Mouse (Mus musculus) midbrain, embryonic 16.5 days (tissue): ENCODE measurements at regions not wholly inside any gene's neighbourhood (a gene's known extent, or its start where the extent isn't known, plus 50 kb on each side); places are given as distances from the start of the nearest gene placed in this dataset.

Experiments used
- ATAC-seq: fragments of 200-750 bp; cut with Nextera tagmentation; 2 replicates; pipeline ENCODE4 v1.8.0; 2017; ENCODE audit warnings: moderate TSS enrichment
- H3K27ac ChIP-seq: fragments of 300-500 bp; sonication (generic); 2 replicates; pipeline ENCODE4 v1.5.1; 2014; ENCODE audit warnings: mild to moderate bottlenecking, low read length, mixed read lengths
- H3K27me3 ChIP-seq: fragments of 300-500 bp; sonication (generic); 2 replicates; pipeline ENCODE4 v1.6.1; 2014; ENCODE audit warnings: low read depth, low read length, mixed read lengths; ENCODE audit not compliant: control insufficient read depth, insufficient read depth
- H3K36me3 ChIP-seq: fragments of 300-500 bp; sonication (generic); 2 replicates; pipeline ENCODE4 v1.6.1; 2014; ENCODE audit warnings: mild to moderate bottlenecking, low read length, moderate library complexity, mixed read lengths; ENCODE audit not compliant: control insufficient read depth, insufficient read depth
- H3K4me1 ChIP-seq: fragments of 300-500 bp; sonication (generic); 2 replicates; pipeline ENCODE4 v1.6.1; 2014; ENCODE audit warnings: mild to moderate bottlenecking, low read length, mixed read lengths; ENCODE audit not compliant: control insufficient read depth, insufficient read depth
- H3K4me2 ChIP-seq: fragments of 300-500 bp; sonication (generic); 2 replicates; pipeline ENCODE4 v1.6.1; 2014; ENCODE audit warnings: mild to moderate bottlenecking, low read length, mixed read lengths
- H3K4me3 ChIP-seq: fragments of 300-500 bp; sonication (generic); 2 replicates; pipeline ENCODE4 v1.5.1; 2014; ENCODE audit warnings: low read depth, mild to moderate bottlenecking, low read length, moderate library complexity, mixed read lengths
- H3K9ac ChIP-seq: fragments of 300-500 bp; sonication (generic); 2 replicates; pipeline ENCODE4 v1.6.1; 2014; ENCODE audit warnings: low read depth, low read length, mixed read lengths
- H3K9me3 ChIP-seq: fragments of 300-500 bp; sonication (generic); replicated peaks from 2 replicates; pipeline ENCODE4 v1.6.1; 2014; ENCODE audit warnings: mild to moderate bottlenecking, low read length, mixed read lengths; ENCODE audit not compliant: control insufficient read depth, poor library complexity, severe bottlenecking
- WGBS: fragments of 180-500 bp; shearing (Covaris S2); extraction: QIAGEN DNeasy Blood & Tissue Kit; methylation state at CpG from one replicate; pipeline ENCODE4 v1.1.7; 2014; 5-methylcytosine and 5-hydroxymethylcytosine counted together

GRCm38 (mm10) chr2:61406104-61406751 is 172.2 kb upstream of the Tank start:
- Histone ChIP-seq H3K9ac (no peak overlapping the region), H3K9me3 (no peaks in the 10 kb centered on the region), H3K4me2 (no peak overlapping the region), H3K27ac (no peak overlapping the region), H3K36me3 (no peaks in the 10 kb centered on the region), H3K4me3 (no peak overlapping the region), H3K4me1 (peaks cover 10% of the 10 kb centered on the region), H3K27me3 (no peaks in the 10 kb centered on the region)
- WGBS = 89% methylated on average over 8 of the region's 8 CpGs
- no peak for ATAC-seq

GRCm38 (mm10) chr2:61405261-61405660 is 173.1 kb upstream of the Tank start:
- ATAC-seq = no peak
- no peaks in the 10 kb centered on the region for H3K9me3 ChIP-seq
- peaks cover 10% of the 10 kb centered on the region for H3K4me1 ChIP-seq
- no peaks in the 10 kb centered on the region for H3K27me3 ChIP-seq
- no peak overlapping the region for H3K9ac ChIP-seq
- 61% methylated on average over 4 of the region's 4 CpGs for WGBS
- H3K4me2 ChIP-seq = no peak overlapping the region
- H3K27ac ChIP-seq = no peak overlapping the region
- no peaks in the 10 kb centered on the region for H3K36me3 ChIP-seq
- H3K4me3 ChIP-seq = no peak overlapping the region

DNA sequence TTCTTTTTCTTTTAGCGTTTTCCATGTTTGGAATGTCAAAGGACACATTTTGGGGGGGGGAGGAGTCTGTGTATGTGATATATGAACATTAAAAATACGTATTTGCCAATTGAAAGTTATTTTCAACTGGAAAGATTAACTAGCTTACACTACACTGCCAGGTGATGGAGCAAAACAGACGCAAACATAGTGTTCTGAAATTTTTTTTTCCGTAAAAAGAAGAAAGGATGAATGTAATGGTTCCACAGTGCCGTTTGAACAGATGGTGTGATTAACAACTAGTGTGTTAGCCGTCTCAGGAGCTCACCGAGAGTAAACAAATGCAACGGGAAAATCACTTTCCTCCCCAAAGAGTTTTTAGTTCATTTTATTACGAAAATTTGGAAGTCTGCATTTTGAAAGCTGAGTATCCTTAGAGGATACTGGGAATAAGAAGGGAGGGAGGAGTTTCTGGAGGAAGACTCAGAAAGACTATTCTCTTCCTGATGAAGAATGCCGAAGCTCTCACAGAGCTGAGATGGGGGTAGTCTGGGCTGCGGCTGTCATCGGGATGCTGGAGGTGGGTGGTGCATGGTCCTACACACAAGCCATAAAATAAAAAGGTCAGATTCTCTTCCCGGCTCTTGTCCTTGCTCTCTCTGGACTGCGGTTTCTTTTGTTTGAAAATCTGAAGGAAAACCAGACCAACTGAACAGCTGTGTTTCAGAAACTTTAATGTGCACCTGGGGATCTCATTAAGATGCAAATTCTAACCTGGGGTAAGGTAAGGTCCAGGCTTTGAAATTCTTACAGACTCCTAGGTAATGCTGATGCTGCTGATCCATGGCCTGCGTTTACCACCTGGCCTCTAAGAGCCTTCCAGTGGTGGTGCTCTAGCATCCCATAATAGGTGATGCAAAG is 175.5 kb upstream of the Tank start:
- Histone ChIP-seq H3K4me1 (peaks cover 10% of the 10 kb centered on the region), H3K27me3 (no peaks in the 10 kb centered on the region), H3K9me3 (no peaks in the 10 kb centered on the region), H3K36me3 (no peaks in the 10 kb centered on the region), H3K9ac (peak overlapping the region; percentile 59; the same call in 1 of the 2 replicates), H3K4me2 (peak overlapping the region; percentile 63), H3K27ac (0 out of 2 replicates have a peak overlapping the region, but pooled peaks have one; percentile 32), H3K4me3 (peak overlapping the region; percentile 43)
- WGBS = 5% methylated on average over 15 of the region's 15 CpGs
- ATAC-seq = peak; percentile 56

DNA sequence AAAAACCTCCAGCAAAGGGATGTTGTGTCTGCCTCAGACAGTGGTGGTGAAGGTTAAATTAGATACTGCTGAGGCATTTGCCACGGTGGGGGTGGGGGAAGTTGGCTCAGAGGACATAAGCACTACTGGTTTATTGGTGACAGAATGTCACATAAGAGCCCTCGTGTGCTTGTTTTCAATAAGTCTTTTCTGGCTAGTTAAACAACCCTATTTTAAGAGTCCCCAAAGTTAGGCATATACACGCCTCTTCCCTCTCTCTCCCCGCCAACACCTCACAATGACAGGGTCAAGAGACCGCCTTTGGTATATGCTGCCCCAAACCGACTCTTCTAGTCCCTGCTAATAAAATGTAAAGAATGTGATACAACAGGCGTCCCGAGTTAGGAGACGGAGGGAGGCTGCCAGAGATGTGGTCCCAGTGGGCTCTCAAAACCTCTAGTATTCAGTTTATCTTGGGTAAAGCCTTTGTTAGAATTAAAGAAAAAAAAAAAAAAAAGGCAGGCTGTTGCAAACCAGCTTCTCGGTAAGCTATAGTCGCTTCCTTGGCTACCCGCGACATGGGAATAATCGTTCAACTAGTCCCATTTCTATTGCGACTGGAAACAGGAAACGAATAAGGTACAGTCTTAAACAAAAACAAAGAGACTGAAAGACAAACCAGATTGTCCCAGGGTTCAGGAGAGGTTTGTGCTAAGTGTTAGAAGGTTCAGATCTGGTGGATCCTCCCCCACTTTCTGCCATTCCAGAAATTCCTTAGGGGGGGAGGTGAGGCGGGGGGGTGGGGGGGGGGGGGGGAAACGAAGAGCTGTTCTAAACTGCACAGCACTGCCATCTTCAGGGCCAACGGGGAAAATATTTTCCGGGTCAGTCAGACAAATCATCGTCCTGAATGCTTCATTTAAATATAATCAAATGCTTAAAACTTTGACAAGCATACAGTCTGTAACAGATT is 176.5 kb upstream of the Tank start:
- peak overlapping the region; percentile 58 for H3K9ac ChIP-seq
- no peaks in the 10 kb centered on the region for H3K27me3 ChIP-seq
- WGBS = under 1% methylated on average over 19 of the region's 21 CpGs
- H3K36me3 ChIP-seq = no peaks in the 10 kb centered on the region
- ATAC-seq = peak; percentile 74
- no peaks in the 10 kb centered on the region for H3K9me3 ChIP-seq
- peak overlapping the region; percentile 63 for H3K4me2 ChIP-seq
- H3K4me3 ChIP-seq = peak overlapping the region; percentile 43
- peak overlapping the region; percentile 53 for H3K27ac ChIP-seq
- H3K4me1 ChIP-seq = peaks cover 10% of the 10 kb centered on the region

- no peaks in the 10 kb centered on the region for H3K27me3 ChIP-seq
- whole genome bisulfite sequencing = 62% methylated on average over 9 of the region's 9 CpGs
Measured at GRCm38 (mm10) chr2:61398633-61399032, 179.8 kb upstream of the Tank start.

GRCm38 (mm10) chr2:61389622-61390021 is 188.8 kb upstream of the Tank start:
- Histone ChIP-seq H3K36me3 (no peaks in the 10 kb centered on the region), H3K27me3 (no peaks in the 10 kb centered on the region), H3K9ac (no peak overlapping the region), H3K9me3 (no peaks in the 10 kb centered on the region), H3K27ac (no peak overlapping the region), H3K4me2 (no peak overlapping the region), H3K4me3 (no peak overlapping the region), H3K4me1 (no peaks in the 10 kb centered on the region)
- ATAC-seq = no peak

More at GRCm38 (mm10) chr2:61398633-61399032, 179.8 kb upstream of the Tank start:
- no peak overlapping the region for H3K27ac ChIP-seq
- no peak overlapping the region for H3K4me3 ChIP-seq
- H3K9me3 ChIP-seq = no peaks in the 10 kb centered on the region
- H3K4me2 ChIP-seq = no peak overlapping the region; the same call in 1 of the 2 replicates
- no peaks in the 10 kb centered on the region for H3K36me3 ChIP-seq
- peaks cover 10% of the 10 kb centered on the region for H3K4me1 ChIP-seq
- no peak overlapping the region for H3K9ac ChIP-seq
- ATAC-seq = no peak

- Histone ChIP-seq H3K9me3 (no peaks in the 10 kb centered on the region), H3K4me1 (no peaks in the 10 kb centered on the region), H3K27me3 (no peaks in the 10 kb centered on the region), H3K36me3 (no peaks in the 10 kb centered on the region), H3K4me2 (no peak overlapping the region), H3K9ac (no peak overlapping the region), H3K4me3 (no peak overlapping the region), H3K27ac (no peak overlapping the region)
- ATAC-seq = no peak
- WGBS = 68% methylated on average over 1 of the region's 1 CpGs
Measured at GRCm38 (mm10) chr2:61389207-61389606, 189.2 kb upstream of the Tank start.

GRCm38 (mm10) chr2:61387561-61387960 is 190.8 kb upstream of the Tank start:
- H3K4me2 ChIP-seq = no peak overlapping the region
- no peaks in the 10 kb centered on the region for H3K4me1 ChIP-seq
- H3K36me3 ChIP-seq = no peaks in the 10 kb centered on the region
- H3K4me3 ChIP-seq = no peak overlapping the region
- H3K27ac ChIP-seq = no peak overlapping the region
- no peaks in the 10 kb centered on the region for H3K9me3 ChIP-seq
- H3K27me3 ChIP-seq = no peaks in the 10 kb centered on the region
- WGBS = 51% methylated on average over 5 of the region's 5 CpGs
- ATAC-seq = no peak
- no peak overlapping the region for H3K9ac ChIP-seq
